Mouse (Mus musculus) gastrocnemius, adult 2 months (tissue): ENCODE results near the gene Cabcoco1. TPM values are rescaled to one million over a fixed set of nuclear protein-coding genes. Genes with fewer than 3 reads are reported as not detected.

Experiments used
- DNase-seq: peaks from one replicate; pipeline ENCODE4 v3.0.0; 2022
- H3K27ac ChIP-seq: fragments of 200-600 bp; 2 replicates; pipeline ENCODE4 v1.8.1; 2022; ENCODE audit warnings: mild to moderate bottlenecking
- H3K4me3 ChIP-seq: fragments of 200-600 bp; 2 replicates; pipeline ENCODE4 v1.8.1; 2022; ENCODE audit warnings: mild to moderate bottlenecking, moderate library complexity
- CTCF ChIP-seq: fragments of 200-600 bp; IDR thresholded peaks from 2 replicates; pipeline ENCODE4 v1.8.1; 2022; ENCODE audit warnings: antibody characterized with exemption, mild to moderate bottlenecking, moderate library complexity
- intact Hi-C: fragments of 180-260 bp; cut with DNase I; formaldehyde crosslinking; loops from one replicate; pipeline ENCODE4 v1.15.1; 2025
- long read RNA-seq, 2 experiments: library from polyadenylated mRNA; stranded (forward); transcript quantifications; one replicate each; pipeline ENCODE4 v2.0.0; 2021
- total RNA-seq, 2 experiments: library from RNA; stranded (reverse); gene quantifications; 2 replicates each; pipeline ENCODE4 v1.2.3; 2021

Gene Cabcoco1
- under 1 TPM; 0.33 to 0.78 TPM for total RNA-seq
- long read RNA-seq, experiment 1, partial matches to known transcripts = 0 of 2 reads
- long read RNA-seq, experiment 1, other reads (novel, unspliced or antisense) = 0 of 2 reads
- long read RNA-seq, experiment 2 = 0 reads

- peak within 1 kb of the TSS; percentile 67 for H3K4me3 ChIP-seq
- H3K27ac ChIP-seq = peak within 1 kb of the TSS; percentile 61
- TF ChIP-seq CTCF = no peak
- intact Hi-C loops = no loop called here
- DNase-seq = peak; percentile 29
These were observed at the start of gene Cabcoco1 for GRCm38 (mm10) chr10:68541139-68541942. Gene Cabcoco1 (minus strand): TSS chr10:68541896.

- H3K4me3 ChIP-seq = no peak overlapping the region
- no peak overlapping the region for H3K27ac ChIP-seq
- DNase-seq = peak; percentile 20
- no peak for TF ChIP-seq CTCF
- intact Hi-C loops = no loop called here
These were observed 48.0 kb upstream of the Cabcoco1 start for GRCm38 (mm10) chr10:68589530-68590252.

- H3K27ac ChIP-seq = no peak overlapping the region
- H3K4me3 ChIP-seq = no peak overlapping the region
- DNase-seq = no peak
- no peak for TF ChIP-seq CTCF
- intact Hi-C loops = no loop called here
These were observed 45.8 kb upstream of the Cabcoco1 start for GRCm38 (mm10) chr10:68587416-68588040.

- intact Hi-C loops = no loop called here
- no peak for TF ChIP-seq CTCF
- no peak overlapping the region for H3K4me3 ChIP-seq
- DNase-seq = no peak
- no peak overlapping the region for H3K27ac ChIP-seq
These were observed 35.6 kb upstream of the Cabcoco1 start for GRCm38 (mm10) chr10:68577321-68577720.

DNA sequence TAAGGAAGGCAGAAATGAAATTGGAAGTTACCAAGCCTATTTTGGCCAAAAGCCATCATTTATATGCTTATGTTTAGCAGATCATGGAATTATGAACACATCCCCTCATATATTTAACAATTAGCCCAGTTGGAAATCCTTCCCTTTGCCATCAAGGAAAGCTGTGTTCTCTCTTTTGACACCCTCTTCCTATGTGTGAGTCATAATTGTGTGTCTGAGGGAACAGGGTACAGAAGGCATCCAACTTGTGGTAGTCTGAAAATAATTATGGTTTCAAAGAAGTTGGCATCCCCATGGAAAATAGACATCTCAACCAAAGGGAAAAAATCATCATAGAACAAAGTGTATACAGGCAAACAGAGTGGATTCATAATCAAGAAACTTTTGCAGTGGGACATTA lies 26.5 kb upstream of the Cabcoco1 start:
- Histone ChIP-seq H3K27ac (no peak overlapping the region), H3K4me3 (no peak overlapping the region)
- no peak for TF ChIP-seq CTCF
- no peak for DNase-seq
- intact Hi-C loops = no loop called here

GRCm38 (mm10) chr10:68562344-68562743 lies 20.6 kb upstream of the Cabcoco1 start:
- H3K27ac ChIP-seq = no peak overlapping the region
- intact Hi-C loops = no loop called here
- H3K4me3 ChIP-seq = no peak overlapping the region
- DNase-seq = no peak
- TF ChIP-seq CTCF = no peak

DNA sequence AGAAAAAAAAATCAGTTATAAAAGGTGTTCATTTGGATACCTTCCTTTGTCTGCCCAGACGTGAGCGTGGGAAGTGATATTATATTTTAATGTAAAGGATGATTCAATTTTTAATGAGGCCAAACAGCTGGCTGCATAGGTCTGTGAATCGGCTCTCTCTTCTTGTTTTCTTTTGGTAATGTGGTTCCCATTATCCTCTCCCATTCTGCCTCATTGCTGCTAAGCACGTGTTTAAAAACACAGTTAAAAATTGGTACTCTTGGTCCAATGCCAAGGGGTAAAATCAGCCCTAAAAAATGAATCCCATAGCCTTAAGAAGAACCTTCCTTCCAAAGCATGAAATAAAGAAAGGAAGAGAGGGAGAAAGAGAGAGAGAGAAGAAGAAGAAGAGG lies 17.1 kb upstream of the Cabcoco1 start:
- peak overlapping the region; percentile 58; the same call in 1 of the 2 replicates for H3K27ac ChIP-seq
- intact Hi-C loops = no loop called here

DNA sequence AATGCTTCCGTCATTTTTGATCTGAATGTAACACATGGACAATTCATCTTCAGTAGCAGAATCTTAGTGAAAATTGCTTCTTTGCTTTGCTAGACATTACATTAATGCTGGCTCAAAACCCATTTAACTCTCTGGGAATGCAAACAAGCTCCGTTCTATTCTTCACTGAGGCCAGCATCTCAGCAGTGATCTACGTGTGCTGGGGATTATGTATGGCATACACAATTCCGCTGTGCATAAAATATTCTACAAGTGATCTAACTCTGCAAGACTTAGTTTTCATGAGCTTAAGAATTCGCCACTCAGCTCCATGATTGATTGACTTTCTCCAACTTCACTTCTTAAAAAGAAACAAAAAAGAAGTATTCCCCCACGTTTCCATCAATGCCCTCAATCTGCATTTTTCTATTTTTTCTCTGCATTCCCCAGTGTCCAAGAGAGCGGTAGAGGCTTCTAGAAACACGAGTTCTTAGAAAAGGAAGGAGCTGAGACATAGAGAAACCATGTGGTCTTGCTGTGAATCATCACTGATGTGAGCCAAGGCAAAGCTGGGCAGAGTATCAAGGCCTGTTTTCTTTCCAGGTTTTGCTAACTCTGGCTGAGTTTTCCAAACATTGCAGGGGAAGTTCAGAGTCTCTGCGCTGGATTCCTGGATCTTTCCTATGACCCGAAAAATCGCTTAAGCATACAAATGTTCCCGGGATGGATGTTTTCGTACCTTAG lies 16.6 kb upstream of the Cabcoco1 start:
- intact Hi-C loops = no loop called here
- peak; percentile 80 for DNase-seq
- no peak for TF ChIP-seq CTCF
- H3K27ac ChIP-seq = peak overlapping the region; percentile 58; the same call in 1 of the 2 replicates
- H3K4me3 ChIP-seq = peak overlapping the region; percentile 40

More for the DNA sequence above, 17.1 kb upstream of the Cabcoco1 start:
- DNase-seq = no peak
- peak overlapping the region; percentile 40 for H3K4me3 ChIP-seq
- TF ChIP-seq CTCF = no peak

DNA sequence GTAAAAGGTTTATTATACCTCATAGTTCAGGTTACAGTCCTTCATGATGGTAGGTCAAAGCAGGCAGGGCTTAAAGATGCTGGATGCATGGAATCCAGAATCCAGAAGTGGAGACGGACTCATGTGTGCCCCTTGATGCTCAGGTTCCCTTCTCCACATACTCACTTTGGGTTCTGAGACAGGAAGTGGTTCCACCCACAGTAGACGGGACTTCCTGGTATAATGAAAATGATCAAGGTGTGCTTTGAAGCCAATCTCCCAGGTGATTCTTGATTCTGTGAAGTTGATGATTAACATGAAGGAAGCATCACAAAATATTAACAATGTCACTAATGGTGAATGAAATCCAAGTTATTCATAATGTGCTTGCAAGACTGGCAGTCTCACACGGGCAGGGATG lies 12.0 kb upstream of the Cabcoco1 start:
- no peak for DNase-seq
- Histone ChIP-seq H3K27ac (no peak overlapping the region), H3K4me3 (no peak overlapping the region)
- no peak for TF ChIP-seq CTCF
- intact Hi-C loops = no loop called here

- DNase-seq = no peak
- TF ChIP-seq CTCF = no peak
These were observed 10.9 kb upstream of the Cabcoco1 start for GRCm38 (mm10) chr10:68552556-68552955.

GRCm38 (mm10) chr10:68551316-68551715 lies 9.6 kb upstream of the Cabcoco1 start:
- Histone ChIP-seq H3K27ac (no peak overlapping the region), H3K4me3 (no peak overlapping the region)
- DNase-seq = no peak
- TF ChIP-seq CTCF = no peak
- intact Hi-C loops = no loop called here

More at GRCm38 (mm10) chr10:68552556-68552955, 10.9 kb upstream of the Cabcoco1 start:
- Histone ChIP-seq H3K27ac (no peak overlapping the region), H3K4me3 (no peak overlapping the region)
- intact Hi-C loops = no loop called here

DNA sequence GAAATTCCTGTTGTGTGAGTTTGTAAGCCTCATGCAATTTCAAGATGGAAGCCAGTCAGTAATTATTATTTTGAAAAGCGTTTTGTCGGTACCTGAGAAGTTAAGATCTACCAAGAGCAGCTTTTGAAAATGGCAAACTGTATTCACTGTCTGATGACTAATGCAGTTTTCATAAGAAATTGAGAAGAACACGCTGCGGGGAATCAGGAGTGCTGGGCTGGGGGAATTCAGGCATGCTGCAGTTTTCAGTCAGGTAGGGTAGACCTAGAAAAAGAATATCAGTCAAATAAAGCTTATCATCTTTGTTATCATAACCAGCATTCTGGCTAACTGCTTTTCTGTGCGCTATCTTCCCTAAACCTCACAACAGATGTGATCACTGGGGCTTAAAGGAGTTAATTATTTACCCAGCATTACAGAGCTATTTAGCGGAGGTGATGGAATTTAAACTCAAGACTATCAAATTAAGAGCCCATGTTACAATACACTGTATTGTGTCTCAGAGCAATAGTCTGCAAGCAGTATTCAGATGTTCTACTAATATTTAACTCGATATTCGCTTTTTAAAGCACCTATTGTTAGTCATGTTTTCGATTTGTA lies 9.1 kb upstream of the Cabcoco1 start:
- DNase-seq = no peak
- TF ChIP-seq CTCF = no peak
- intact Hi-C loops = no loop called here
- Histone ChIP-seq H3K4me3 (no peak overlapping the region), H3K27ac (no peak overlapping the region)
